Mouse (Mus musculus) 3134 (cell line): ENCODE data around the gene Nek8.
A peak's percentile ranks its signal among the peaks of the same experiment; 100 is the strongest.

Source experiments
- DNase-seq: peaks from one replicate; pipeline ENCODE4 v3.0.0-alpha.2; 2011; ENCODE audit warnings: low spot score; ENCODE audit not compliant: insufficient read length; ENCODE audit errors: extremely low read depth

Nek8 gene

GRCm38 (mm10) chr11:78167257-78167959, 9.1 kb downstream of the Nek8 start:
- DNase-seq = no peak

- DNase-seq = no peak
These were observed 9.8 kb downstream of the Nek8 start for GRCm38 (mm10) chr11:78166640-78167039.

DNA sequence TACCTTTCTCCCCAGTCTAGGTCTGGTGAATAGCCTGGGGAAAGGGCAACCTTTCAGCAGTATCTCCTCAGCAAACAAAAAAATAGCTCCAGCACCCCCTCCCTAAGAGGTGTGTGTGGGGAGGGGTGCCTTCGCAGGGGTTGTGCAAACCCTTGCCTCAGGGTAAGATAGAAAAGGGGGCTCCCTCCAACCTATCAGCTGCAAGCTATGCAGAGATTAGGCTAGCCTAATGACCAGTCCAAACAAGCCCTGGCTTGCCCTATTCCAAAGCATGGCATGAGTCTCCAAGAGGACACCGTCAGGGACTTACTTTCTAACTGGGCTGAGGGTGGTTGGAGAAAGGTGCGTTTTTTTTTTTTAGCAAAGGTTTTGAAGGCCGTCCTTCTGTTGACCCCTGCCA, 10.3 kb downstream of the Nek8 start:
- DNase-seq = no peak

GRCm38 (mm10) chr11:78165761-78166109, 10.7 kb downstream of the Nek8 start:
- DNase-seq = peak; percentile 93

DNA sequence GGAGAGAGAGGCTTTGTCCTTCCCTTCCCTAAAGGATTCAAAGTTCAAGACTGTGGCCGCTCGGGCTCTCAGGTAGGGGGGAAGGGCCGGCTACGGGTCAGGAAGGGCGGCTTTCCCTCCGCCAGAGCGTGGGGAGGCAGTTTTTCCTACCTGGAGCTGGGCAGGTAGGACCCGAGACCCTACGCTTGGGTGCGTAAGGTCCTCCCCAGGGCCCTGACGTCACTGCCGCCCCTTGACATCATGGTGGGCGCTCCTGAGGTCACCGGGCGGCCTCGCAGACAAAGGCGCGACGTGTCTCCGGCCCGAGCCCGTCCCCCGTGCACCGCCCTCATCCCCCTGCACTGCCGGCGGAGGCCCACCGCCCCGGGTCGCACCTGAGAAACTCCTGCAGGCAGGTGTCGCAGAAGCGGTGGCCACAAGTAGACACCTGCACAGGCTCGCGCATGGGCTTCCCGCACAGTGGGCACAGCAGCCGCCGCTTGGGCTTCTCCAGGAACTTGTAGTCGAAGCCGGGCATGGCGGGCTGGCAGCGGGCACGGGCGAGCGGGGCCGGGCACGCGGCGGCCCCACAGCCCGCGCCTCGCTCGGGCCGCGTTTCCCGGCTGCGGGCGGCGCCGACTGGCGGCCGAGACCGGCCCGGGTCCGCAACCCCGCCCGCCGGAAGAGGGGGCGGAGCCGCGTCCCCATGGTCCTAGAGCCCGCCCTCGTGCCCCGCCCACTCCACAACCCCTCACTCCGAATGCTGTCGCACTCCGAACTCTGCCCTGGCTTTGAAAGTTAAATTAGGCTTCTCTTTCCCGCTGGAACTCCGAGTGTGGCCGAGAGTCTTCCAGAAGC, 11.3 kb downstream of the Nek8 start, which contains the start of gene Traf4:
Gene Traf4, minus strand, starts transcription at position 666 of the 837 bp plus-strand sequence.
- peak; percentile 74 for DNase-seq

DNA sequence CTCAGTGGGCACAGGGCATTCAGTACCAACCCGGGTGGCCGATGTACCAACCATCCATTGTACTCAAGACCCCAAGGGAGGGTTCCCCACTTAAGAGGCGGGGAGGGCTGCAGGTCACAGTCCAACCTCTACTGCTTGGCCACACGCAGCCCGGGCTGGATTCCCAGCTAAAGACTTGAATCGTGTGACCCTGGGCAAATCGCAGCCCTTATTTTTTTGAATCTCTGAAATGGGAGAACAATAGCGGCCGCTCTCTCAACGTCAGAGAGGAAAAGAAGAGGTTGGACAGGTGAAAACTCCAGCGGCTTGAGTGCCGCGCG, 11.9 kb downstream of the Nek8 start:
- DNase-seq = no peak

GRCm38 (mm10) chr11:78163681-78164603, 12.5 kb downstream of the Nek8 start:
- peak; percentile 67 for DNase-seq

GRCm38 (mm10) chr11:78163045-78163444, 13.4 kb downstream of the Nek8 start:
- DNase-seq = no peak

DNA sequence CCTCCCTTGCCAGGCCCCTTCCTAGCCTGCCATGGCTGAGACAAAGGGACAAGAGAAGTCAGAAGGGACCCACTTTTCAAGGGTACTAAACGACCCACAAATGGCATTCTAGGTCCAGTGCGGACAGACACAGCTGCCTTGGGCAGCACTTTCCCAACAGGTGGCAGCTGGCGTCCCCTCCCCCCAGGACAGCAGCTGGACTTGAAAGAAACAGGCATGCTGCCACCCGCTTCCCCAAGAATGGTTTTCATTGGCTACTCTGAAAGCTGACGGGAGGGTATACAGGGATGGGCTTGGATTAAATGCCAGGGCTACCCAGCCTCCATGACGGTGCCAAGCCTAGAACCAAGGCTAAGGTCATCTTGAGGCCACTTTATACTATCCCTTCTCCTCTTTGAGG, 14.0 kb downstream of the Nek8 start:
- DNase-seq = no peak

- DNase-seq = no peak
These were observed 14.5 kb downstream of the Nek8 start for GRCm38 (mm10) chr11:78161968-78162367.

DNA sequence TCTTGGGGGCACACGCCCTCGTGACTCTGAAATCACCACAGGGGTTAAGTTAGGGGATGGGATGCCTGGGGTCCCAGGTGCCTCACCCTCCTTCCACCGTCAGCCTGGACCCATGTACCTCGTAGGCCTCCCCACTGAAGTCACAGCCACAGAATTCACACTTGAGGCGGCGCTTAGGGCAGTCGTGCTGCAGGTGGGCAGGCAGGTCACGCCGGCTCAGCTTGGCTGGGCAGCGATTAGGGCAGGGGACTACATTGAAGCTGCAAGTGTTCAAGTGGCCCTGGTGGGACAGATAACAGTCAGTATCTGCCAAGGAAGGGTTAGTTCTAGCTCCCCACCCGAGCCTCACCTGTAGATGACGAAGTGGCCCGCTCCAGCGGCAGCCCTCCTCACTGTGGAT, 15.3 kb downstream of the Nek8 start:
- no peak for DNase-seq

DNA sequence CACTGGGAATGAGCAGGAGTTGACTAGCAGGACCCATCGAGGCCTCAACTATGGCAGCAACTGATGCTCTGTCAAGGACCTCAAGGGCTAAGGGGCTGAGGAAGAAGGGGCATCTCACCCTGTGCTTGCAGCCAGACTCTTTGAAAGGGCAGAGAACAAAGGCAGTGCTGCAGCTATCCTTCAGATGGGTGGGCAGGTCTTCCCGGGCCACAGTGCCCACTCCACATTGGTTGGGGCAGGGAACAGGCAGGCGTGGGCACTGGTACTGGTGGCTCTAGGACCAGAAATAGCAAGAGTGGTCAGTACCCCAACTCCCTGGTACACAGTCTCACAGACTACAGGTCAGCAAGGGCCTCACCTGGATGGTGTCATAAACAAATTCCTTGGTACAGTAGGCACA, 15.8 kb downstream of the Nek8 start:
- no peak for DNase-seq

DNA sequence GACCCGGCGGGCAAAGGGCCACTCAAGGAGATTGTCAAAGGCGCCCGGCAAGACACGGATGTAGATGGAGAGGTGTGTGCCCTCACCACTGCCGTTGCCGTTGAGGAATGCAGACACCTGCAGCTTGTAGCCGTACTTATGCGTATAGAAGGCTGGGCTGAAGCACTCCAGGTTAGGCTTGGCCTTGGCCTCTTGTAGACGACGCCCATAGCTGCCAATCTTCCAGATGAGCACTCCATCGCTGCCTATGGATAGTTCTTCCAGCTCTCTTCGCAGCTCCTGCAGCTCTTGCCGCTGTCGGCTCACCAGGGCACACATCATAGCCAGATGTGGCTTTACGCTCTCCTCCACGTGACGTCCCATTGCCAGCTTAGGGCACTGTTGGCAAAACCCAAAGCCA, 16.3 kb downstream of the Nek8 start:
- no peak for DNase-seq

GRCm38 (mm10) chr11:78159557-78159956, 16.9 kb downstream of the Nek8 start:
- DNase-seq = no peak

- peak; percentile 67 for DNase-seq
These were observed 17.4 kb downstream of the Nek8 start for GRCm38 (mm10) chr11:78159096-78159495.

DNA sequence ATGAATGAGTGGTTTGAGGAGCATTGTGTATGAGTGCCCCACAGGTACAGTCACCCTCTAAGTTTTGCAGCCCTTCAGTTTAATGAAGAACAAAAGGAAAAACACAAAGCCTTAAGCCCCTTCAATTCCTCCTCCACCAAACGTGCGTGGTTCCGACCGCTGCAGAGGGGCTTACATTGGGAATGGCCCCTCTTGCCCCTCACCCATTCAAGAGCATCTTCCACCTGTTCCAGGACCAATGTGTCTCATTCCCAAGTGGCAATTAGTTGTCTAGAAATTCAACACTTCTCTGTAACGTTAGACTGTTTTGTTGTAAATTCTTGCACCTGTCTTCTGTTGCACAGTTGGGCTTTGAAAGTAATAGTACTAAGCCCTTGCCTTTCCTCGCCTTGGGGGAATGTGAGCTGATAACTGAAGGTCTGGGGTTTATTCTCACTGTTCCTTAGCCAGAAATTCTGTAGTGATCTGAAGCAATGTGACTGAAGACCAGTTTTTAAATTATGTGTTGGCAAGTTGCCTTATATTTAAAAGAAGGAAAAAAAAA, 20.2 kb downstream of the Nek8 start:
- no peak for DNase-seq

DNA sequence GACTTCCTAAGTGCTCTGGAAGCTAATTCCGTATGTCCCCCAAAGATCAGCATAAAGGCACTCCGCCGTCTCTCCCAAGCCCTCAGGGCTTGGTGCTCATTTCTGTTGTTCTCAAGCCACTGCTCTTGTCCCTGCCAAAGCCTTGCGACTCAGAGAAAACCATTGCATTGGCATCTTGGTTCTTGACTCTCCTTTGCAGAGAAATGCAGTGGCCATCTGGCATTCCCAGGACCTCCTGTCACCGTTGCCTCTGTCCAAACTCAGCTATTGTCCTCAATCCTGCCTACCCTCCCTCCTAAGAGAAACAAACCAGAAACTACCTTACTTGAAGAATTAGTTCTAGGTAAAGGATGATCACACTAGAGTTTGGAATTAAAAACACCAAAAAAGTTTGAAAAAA, 20.8 kb downstream of the Nek8 start:
- no peak for DNase-seq

DNA sequence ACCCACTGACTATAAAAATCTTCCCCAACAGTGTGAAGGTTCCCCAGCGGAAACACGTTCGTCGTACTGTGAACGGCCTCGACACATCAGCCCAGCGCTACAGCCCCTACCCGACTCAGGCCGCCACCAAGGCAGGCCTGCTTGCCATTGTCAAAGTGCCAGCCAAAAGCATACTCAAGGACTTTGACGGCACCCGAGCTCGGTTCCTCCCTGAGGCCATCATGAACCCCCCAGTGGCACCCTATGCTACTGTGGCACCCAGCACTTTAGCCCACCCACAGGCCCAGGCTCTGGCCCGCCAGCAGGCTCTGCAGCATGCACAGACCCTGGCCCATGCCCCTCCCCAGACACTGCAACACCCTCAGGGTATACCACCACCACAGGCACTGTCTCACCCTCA, 22.7 kb downstream of the Nek8 start:
- DNase-seq = no peak

- DNase-seq = no peak
These were observed 23.9 kb downstream of the Nek8 start for GRCm38 (mm10) chr11:78152299-78153231.

- DNase-seq = no peak
These were observed 25.3 kb downstream of the Nek8 start for GRCm38 (mm10) chr11:78151161-78151560.
